ENCODE assay signal across 16 mouse cellular contexts in genomic region chr19:45023993-45024392, GRCm38 (mm10). TPM values are rescaled to one million over a fixed set of nuclear protein-coding genes. Genes with fewer than 3 reads are reported as not detected.
DNase-seq lines count a peak whose midpoint lies in the region; ATAC-seq lines count a peak whose summit lies in the region.
"Had no signal": no experiment of that assay in that cellular context is flagged by ENCODE, and none has a peak within 500 bp of the region (broad histone marks: within the 10 kb centered on the region; RNA-seq: fewer than 3 reads in every experiment).

No protein-coding gene starts in this region.

- H3K4me1 ChIP-seq in heart, embryonic 10.5 days: peaks cover 45% of the 10 kb centered on the region
- H3K4me1 ChIP-seq in kidney, embryonic 16.5 days (ENCODE audit: insufficient read depth, low read length): peaks cover 39% of the 10 kb centered on the region

- H3K4me3 ChIP-seq in heart, embryonic 10.5 days: no peak overlapping the region
- H3K4me3 ChIP-seq in kidney, embryonic 16.5 days (ENCODE audit: low read length): no peak overlapping the region
- H3K4me3 ChIP-seq: limb, embryonic 12.5 days; lung, embryonic 15.5 days; midbrain, embryonic 10.5 days had no signal

- H3K9me3 ChIP-seq in heart, embryonic 10.5 days: no peaks in the 10 kb centered on the region
- H3K9me3 ChIP-seq in kidney, embryonic 16.5 days (ENCODE audit: low read length): no peaks in the 10 kb centered on the region
- H3K9me3 ChIP-seq: limb, embryonic 12.5 days; lung, embryonic 15.5 days; midbrain, embryonic 10.5 days had no signal

- no peaks in the 10 kb centered on the region for H3K27me3 ChIP-seq in heart, embryonic 10.5 days (ENCODE audit: insufficient read depth, poor library complexity, severe bottlenecking)
- no peaks in the 10 kb centered on the region for H3K27me3 ChIP-seq in kidney, embryonic 16.5 days (ENCODE audit: insufficient read depth, low read length)
- H3K27me3 ChIP-seq: limb, embryonic 12.5 days; lung, embryonic 15.5 days had no signal

- 0 out of 2 replicates have a peak, but pooled peaks have one; percentile 25 for ATAC-seq in kidney, embryonic 16.5 days (ENCODE audit: low FRiP score, low TSS enrichment)
- ATAC-seq: forebrain, embryonic 14.5 days; inflammation-experienced regulatory T-cells, adult 6 months had no signal

- H3K36me3 ChIP-seq in heart, embryonic 10.5 days: peaks cover 81% of the 10 kb centered on the region
- peaks cover 68% of the 10 kb centered on the region for H3K36me3 ChIP-seq in kidney, embryonic 16.5 days (ENCODE audit: insufficient read depth, low read length)

- DNase-seq in heart, embryonic 10.5 days (ENCODE audit: low spot score): no peak
- no peak for DNase-seq in heart, postnatal 10 days
- no peak for DNase-seq in kidney, adult 18-20 months
- peak; percentile 67 for DNase-seq in testis, postnatal 14 days (ENCODE audit: low spot score)
- DNase-seq in testis, postnatal 10 days (ENCODE audit: low spot score): no peak
- no peak for DNase-seq in adrenal gland, postnatal 25 days
- DNase-seq: cerebellum, adult 9-10 months; gastrocnemius, postnatal 14 days; kidney, adult 8-10 months had no signal

- 0 out of 2 replicates have a peak overlapping the region, but pooled peaks have one; percentile 1 for H3K9ac ChIP-seq in kidney, embryonic 16.5 days (replicated peaks; ENCODE audit: low read length)
- H3K9ac ChIP-seq: limb, embryonic 12.5 days; liver, embryonic 14.5 days; lung, embryonic 15.5 days had no signal

- peak overlapping the region; percentile 32; the same call in 1 of the 2 replicates for H3K27ac ChIP-seq in heart, embryonic 10.5 days
- no peak overlapping the region for H3K27ac ChIP-seq in kidney, embryonic 16.5 days (ENCODE audit: low read length)
- H3K27ac ChIP-seq: limb, embryonic 12.5 days; liver, embryonic 14.5 days; lung, embryonic 15.5 days; midbrain, embryonic 10.5 days had no signal

- WGBS in heart, embryonic 10.5 days: 80% methylated on average over 11 of the region's 11 CpGs
- 76% methylated on average over 11 of the region's 11 CpGs for WGBS in kidney, embryonic 16.5 days

- intact Hi-C loops in heart, postnatal 10 days (cut with DNase I): no loop called here

- H3K4me2 ChIP-seq in kidney, embryonic 16.5 days (replicated peaks; ENCODE audit: low read depth, low read length): no peak overlapping the region
- H3K4me2 ChIP-seq: limb, embryonic 12.5 days; lung, embryonic 15.5 days had no signal

RNA-seq across cellular contexts. Expression of gene Lzts2, which starts 9.8 kb away (rescaled TPM):
- polyA plus RNA-seq in heart, embryonic 10.5 days (2016; fragmentation: Nextera tagmentation; extraction: Ambion mirVana): 47.5 and 61.4 TPM in 2 replicates
- 10 to 100 TPM; 60.9 to 77.8 TPM for total RNA-seq in heart, postnatal 10 days (2021)
- 57.5 and 59.2 TPM in 2 replicates for polyA plus RNA-seq in kidney, embryonic 16.5 days (2015; fragmentation: Nextera tagmentation; extraction: Ambion mirVana)
- 83.2 and 101 TPM in 2 replicates for total RNA-seq in adrenal gland, postnatal 25 days (2021)

RNA-seq across cellular contexts. Expression of gene Mrpl43, which starts 17.8 kb away (rescaled TPM):
- polyA plus RNA-seq in heart, embryonic 10.5 days (2016; fragmentation: Nextera tagmentation; extraction: Ambion mirVana): 63.8 and 66.3 TPM in 2 replicates
- 10 to 100 TPM; 49.1 to 51.6 TPM for total RNA-seq in heart, postnatal 10 days (2021)
- polyA plus RNA-seq in kidney, embryonic 16.5 days (2015; fragmentation: Nextera tagmentation; extraction: Ambion mirVana): 69.5 and 72.8 TPM in 2 replicates
- 47.9 and 53.7 TPM in 2 replicates for total RNA-seq in adrenal gland, postnatal 25 days (2021)

RNA-seq across cellular contexts. Expression of gene Twnk, which starts 18.5 kb away (rescaled TPM):
- polyA plus RNA-seq in heart, embryonic 10.5 days (2016; fragmentation: Nextera tagmentation; extraction: Ambion mirVana): 24.4 and 27.0 TPM in 2 replicates
- 10 to 100 TPM; 16.6 to 19.1 TPM for total RNA-seq in heart, postnatal 10 days (2021)
- 28.4 and 31.5 TPM in 2 replicates for polyA plus RNA-seq in kidney, embryonic 16.5 days (2015; fragmentation: Nextera tagmentation; extraction: Ambion mirVana)
- 36.7 and 39.3 TPM in 2 replicates for total RNA-seq in adrenal gland, postnatal 25 days (2021)

RNA-seq across cellular contexts. Expression of gene Pdzd7, which starts 21.5 kb away (rescaled TPM):
- 0.34 and 0.55 TPM in 2 replicates for polyA plus RNA-seq in heart, embryonic 10.5 days (2016; fragmentation: Nextera tagmentation; extraction: Ambion mirVana)
- under 1 TPM in 1 of 2 experiments, not detected in 1; 0.22 TPM for total RNA-seq in heart, postnatal 10 days (2021)
- 0.82 and 0.89 TPM in 2 replicates for polyA plus RNA-seq in kidney, embryonic 16.5 days (2015; fragmentation: Nextera tagmentation; extraction: Ambion mirVana)
- 0.52 TPM in 1 of 2 replicates, not detected in the other for total RNA-seq in adrenal gland, postnatal 25 days (2021)
- polyA plus RNA-seq: inflammation-experienced regulatory T-cells, adult 6 months had no signal

RNA-seq across cellular contexts. Expression of gene Sfxn3, which starts 23.3 kb away (rescaled TPM):
- 11.8 and 13.4 TPM in 2 replicates for polyA plus RNA-seq in heart, embryonic 10.5 days (2016; fragmentation: Nextera tagmentation; extraction: Ambion mirVana)
- total RNA-seq in heart, postnatal 10 days (2021): 10 to 100 TPM; 21.8 to 23.9 TPM
- 25.6 and 27.4 TPM in 2 replicates for polyA plus RNA-seq in kidney, embryonic 16.5 days (2015; fragmentation: Nextera tagmentation; extraction: Ambion mirVana)
- total RNA-seq in adrenal gland, postnatal 25 days (2021): 49.3 and 65.0 TPM in 2 replicates
